Mouse (Mus musculus) testis, adult 10 weeks (tissue): Measurements from ENCODE around the gene Abhd10. TPM values are rescaled to one million over a fixed set of nuclear protein-coding genes. Genes with fewer than 3 reads are reported as not detected.

ENCODE experiments used
- polyA plus RNA-seq: library from polyadenylated mRNA; stranded (reverse); fragments of 350-450 nt; fragmentation: Illumina TruSeq; extraction: RNeasy Lipid Tissue Mini Kit (QIAGEN cat#74804); gene quantifications from one replicate; pipeline ENCODE4 v1.2.3, GENCODE M21; 2014; ENCODE audit warnings: low read depth, low replicate concordance

Abhd10 gene
- polyA plus RNA-seq, result 16.7 TPM

GRCm38 (mm10) chr16:45742615-45743476 lies at the start of gene Abhd10:
Abhd10 (minus strand) TSS chr16:45742955.

GRCm38 (mm10) chr16:45724061-45724741 lies 18.6 kb downstream of the Abhd10 start, which contains the start of gene Tagln3:
Tagln3 (minus strand) TSS chr16:45724608.

GRCm38 (mm10) chr16:45693558-45693957 lies 49.2 kb downstream of the Abhd10 start, which contains the start of gene Tmprss7:
Tmprss7 (minus strand) TSS chr16:45693658.

Other genes with a start within 250 kb of the Abhd10 start
- gene Gm609, start 250.0 kb downstream of the Abhd10 start, polyA plus RNA-seq, result 4.4 TPM
- 0.41 TPM for gene Gm17783, start 210.9 kb downstream of the Abhd10 start, polyA plus RNA-seq
- 264 TPM for gene Slc9c1, start 207.6 kb downstream of the Abhd10 start, polyA plus RNA-seq
- gene Gcsam, start 132.6 kb downstream of the Abhd10 start, polyA plus RNA-seq, result 1.5 TPM
- 0.15 TPM for gene BC016579, start 88.9 kb downstream of the Abhd10 start, polyA plus RNA-seq
- 0.36 TPM for gene Tmprss7, start 49.3 kb downstream of the Abhd10 start, polyA plus RNA-seq
- gene Tagln3, start 18.3 kb downstream of the Abhd10 start, polyA plus RNA-seq, result not detected
- gene Phldb2, start 210.6 kb upstream of the Abhd10 start, polyA plus RNA-seq, result 3.8 TPM